Mouse (Mus musculus): ENCODE data around the gene Ccdc84. TPM values are rescaled to one million over a fixed set of nuclear protein-coding genes. Genes with fewer than 3 reads are reported as not detected.

The Ccdc84 gene
- 44.7 TPM for polyA plus RNA-seq (2017; shearing (Covaris generic))

DNA sequence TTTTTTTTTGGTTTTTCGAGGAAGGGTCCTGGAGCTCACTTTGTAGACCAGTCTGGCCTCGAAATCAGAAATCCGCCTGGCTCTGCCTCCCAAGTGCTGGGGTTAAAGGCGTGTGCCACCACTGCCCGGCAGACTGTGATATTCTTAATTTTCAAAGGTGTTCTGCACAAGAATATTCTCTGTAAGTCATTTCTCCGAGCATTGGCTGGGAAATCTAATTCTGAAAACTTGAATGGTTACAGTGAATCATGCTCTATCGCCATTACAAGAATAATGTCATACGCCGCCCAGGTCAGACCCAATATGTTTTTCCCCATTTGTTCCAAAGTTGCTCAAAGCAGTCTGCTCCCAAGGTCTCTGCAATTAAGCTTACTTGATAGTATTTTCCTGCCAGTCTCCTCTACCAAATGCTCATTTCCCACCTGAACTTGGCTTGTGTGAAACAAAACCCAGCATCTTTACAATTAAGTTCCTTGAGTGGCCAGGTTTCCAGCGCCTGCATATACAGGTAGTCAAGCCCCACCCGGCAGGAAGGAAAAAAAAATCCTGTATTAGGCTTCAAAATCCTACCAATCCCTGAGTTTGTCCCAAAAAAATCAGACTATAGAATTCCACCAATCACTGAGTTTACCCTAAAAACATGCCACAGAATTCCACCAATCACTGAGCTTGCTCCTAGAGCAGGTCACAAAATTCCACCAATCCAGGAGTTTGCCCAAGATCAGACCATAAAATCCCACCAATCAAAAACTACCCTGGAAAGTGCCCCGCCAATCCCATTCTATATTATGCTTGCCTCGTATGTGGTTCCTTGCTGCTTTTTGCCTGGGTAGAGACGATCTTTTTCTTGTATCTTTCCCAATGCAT, at the start of gene Ccdc84:
TSS of gene Ccdc84 (minus strand) at position 51 of the 867 bp plus-strand sequence.

DNA sequence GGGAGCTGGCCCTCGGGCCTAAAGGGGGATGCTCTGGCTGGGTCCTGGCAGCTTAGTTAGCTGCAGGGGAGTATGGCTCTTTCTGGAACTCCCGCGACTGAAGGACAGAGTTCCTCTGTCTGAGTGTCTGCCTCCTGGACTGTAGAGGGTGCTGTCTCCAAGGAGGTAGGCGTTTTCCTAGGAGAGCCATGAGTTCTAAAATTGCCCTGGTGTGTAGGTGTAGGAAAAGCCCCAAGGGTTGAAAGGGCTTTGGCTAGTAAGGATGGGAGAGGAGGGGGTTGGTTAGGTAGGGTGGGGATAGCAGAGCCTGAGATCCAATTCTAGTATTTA, 36.5 kb upstream of the Ccdc84 start, which contains the start of gene Upk2:
TSS of gene Upk2 (minus strand) at position 86 of the 330 bp plus-strand sequence.

DNA sequence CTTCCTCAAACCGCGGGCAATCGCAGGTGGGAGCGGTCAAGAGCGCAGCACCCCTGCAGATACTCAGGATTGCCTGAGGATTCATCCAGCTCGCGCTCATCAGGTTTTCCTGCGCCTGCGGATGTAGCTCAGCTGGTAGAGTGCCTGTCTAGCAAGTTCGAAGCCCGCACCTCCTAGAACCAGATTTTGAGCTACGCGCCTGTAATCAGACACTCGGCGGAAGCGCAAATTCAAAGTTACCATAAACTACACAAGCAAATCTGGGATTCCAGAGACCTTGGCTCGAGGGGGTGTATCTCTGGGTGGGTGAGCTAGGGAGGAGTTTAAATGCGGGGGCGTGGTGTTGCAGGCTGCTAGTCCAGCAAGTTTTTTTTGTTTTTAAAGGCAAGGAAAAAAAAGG, 22.6 kb upstream of the Ccdc84 start, which contains the start of gene Foxr1:
TSS of gene Foxr1 (minus strand) at position 176 of the 400 bp plus-strand sequence.

DNA sequence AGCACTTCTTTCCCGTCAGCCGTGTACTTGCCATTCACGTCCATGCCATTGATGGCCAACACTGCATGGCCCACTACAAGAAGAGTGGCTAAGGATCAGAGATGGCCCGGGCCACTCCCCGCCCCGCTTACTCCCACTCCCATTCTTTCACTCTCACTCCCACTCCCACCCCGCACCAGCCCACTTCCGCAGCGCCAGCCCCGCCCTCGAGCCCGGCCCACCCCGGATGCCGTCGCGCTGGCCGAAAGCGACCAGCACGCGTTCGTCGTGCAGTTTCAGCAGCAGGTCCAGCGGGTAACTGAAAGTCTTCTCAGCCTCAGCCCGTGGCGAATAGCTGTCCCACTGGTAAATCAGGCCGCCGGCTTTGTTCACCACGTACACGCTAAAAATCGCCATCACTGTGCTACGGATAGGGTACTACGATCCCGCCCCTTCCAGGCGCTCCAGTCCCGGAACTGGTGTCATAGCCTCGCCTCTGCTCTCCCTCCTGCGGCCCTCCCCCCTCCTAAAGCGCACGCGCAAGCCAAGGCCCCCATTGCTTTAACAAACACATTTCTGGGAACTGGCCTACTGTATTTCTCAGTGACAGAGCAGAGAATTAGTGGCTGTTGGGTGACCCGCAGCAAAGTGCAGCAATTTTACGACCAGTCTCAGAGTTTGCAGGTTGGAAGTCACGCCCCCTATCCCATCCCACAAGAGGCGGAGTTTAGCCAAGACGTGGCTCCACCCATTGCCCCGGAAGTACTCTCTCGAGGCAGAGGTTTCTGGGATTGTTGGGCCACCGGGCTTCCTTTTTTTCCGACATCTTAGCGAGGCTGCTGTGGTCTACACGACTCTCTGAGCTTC, 11.2 kb downstream of the Ccdc84 start, which contains the start of the genes Rps25 and Trappc4:
TSS of gene Rps25 (plus strand) at position 234 of the 846 bp plus-strand sequence.
TSS of gene Trappc4 (minus strand) at position 695 of the 846 bp plus-strand sequence.

DNA sequence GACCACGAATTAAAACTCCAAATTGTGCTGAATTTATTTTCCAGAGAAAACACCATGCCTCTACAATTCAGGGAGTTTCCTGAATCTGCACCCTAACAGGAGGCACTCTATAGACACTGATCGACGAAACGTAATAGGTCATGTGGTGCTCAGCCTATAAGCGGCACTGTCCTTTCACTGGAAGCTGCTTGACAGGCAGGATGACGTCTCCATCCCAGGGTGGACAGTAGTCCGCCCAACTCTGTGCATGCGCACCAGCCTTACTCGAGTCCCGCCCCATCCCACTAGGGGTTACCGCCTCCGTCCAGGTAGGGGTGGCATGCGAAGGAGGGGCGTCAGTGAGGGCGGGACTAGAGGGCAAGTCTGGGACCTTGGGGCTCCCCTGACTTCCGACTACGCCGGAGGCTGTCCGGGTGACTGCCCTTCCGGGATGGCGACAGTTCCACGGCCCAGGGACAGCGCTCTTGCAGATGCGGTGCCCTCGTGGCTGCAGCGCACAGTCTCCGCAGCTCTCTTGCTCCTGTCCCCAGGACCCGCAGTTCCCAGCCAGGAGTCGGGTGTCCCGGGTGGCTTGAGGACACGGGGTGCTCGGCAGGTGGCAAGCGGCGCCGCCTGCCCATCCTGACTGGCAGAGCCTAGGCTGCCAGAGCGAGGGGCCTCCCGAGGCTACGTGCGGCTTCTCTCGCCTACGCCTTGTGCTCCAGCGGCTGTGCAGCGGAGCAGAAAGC, 21.5 kb downstream of the Ccdc84 start, which contains the start of gene Slc37a4:
TSS of gene Slc37a4 (plus strand) at position 169 of the 728 bp plus-strand sequence.

DNA sequence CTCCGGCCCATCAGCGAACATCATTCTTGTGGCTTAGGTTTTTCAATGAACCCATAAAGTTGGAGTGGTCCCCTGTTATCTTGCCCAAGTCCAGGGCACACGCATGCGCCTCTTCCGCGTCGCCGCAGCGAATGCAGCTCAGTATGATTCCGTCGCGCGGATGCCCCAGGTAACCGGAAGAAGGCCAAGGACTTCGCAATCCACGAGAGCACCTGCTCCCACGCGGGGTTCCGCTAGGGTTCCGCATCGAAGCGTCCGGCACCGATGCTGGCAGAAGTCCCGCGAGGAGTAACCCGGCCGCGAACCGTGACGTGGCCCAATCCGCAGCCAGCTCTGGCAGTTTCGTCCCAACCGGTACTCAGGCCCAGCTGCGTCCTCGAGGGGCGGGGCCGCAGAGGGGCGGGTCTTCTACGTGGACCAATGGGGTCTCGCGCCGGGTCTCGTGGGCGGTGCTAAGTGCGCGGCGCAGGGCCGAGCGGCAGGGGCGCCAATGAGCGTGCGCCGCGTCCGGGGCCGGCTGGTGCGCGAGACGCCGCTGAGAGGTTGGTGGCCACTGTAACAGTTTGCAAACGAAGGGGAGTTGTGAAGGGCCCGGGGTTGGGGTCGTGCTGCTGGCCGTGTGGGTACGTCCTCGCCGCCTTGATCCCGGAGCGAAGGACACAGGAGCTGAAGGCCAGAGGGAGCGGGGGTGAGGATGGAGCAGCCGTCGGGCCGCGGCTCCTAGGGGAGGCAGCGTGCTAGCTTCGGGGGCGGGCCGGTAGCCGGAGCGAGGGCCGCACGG, 39.1 kb downstream of the Ccdc84 start, which contains the start of gene Hyou1:
TSS of gene Hyou1 (plus strand) at position 437 of the 781 bp plus-strand sequence.

DNA sequence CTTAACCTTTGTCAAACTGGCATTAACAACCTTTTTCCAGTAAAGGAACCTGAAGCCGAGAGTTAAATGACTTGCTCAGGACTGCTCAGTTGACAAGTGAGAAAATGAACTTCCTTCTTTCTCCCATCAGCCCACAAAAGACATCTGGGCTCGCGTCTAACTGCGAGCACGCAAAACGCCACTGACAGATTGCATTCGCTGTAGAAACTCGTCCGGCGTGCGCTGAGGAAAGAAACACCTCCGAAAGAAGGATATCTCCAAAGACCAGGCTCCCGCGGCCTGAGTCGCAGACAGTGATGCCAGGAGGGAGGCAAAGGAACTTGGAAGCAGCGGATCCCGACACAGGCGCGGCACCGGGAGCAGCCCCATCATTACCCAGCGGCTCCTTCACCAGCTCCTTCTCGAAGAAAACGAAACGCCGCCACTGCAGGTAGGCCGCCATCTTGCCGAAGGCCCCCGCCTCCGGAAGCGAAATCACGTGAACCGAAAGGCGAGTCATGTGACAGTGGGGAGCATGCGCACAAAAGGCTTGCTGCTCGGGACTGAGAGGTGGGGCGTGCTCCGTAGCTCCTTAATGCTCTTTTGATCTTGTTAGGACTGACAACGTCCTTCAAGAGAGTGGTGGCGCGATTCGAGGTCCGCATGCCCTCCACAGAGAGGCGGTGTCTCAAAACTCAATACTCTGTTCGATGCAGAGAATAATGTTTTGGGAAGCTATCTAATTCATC, 57.0 kb downstream of the Ccdc84 start, which contains the start of gene Vps11:
TSS of gene Vps11 (minus strand) at position 481 of the 728 bp plus-strand sequence.

Other genes with a start within 250 kb of the Ccdc84 start
- gene Cbl, start 184.5 kb downstream of the Ccdc84 start, polyA plus RNA-seq (2017; shearing (Covaris generic)): 41.9 TPM
- not detected for gene Ccdc153, start 177.9 kb downstream of the Ccdc84 start, polyA plus RNA-seq (2017; shearing (Covaris generic))
- gene Pdzd3, start 167.1 kb downstream of the Ccdc84 start, polyA plus RNA-seq (2017; shearing (Covaris generic)): 0.29 TPM
- 5.8 TPM for gene Nlrx1, start 150.0 kb downstream of the Ccdc84 start, polyA plus RNA-seq (2017; shearing (Covaris generic))
- not detected for gene Abcg4, start 130.0 kb downstream of the Ccdc84 start, polyA plus RNA-seq (2017; shearing (Covaris generic))
- 41.8 TPM for gene Hinfp, start 112.9 kb downstream of the Ccdc84 start, polyA plus RNA-seq (2017; shearing (Covaris generic))
- 17.8 TPM for gene C2cd2l, start 98.3 kb downstream of the Ccdc84 start, polyA plus RNA-seq (2017; shearing (Covaris generic))
- 10.2 TPM for gene Dpagt1, start 92.5 kb downstream of the Ccdc84 start, polyA plus RNA-seq (2017; shearing (Covaris generic))
- 51.5 TPM for gene H2afx, start 83.9 kb downstream of the Ccdc84 start, polyA plus RNA-seq (2017; shearing (Covaris generic))
- 16.5 TPM for gene Hmbs, start 74.3 kb downstream of the Ccdc84 start, polyA plus RNA-seq (2017; shearing (Covaris generic))
- gene Vps11, start 56.9 kb downstream of the Ccdc84 start, polyA plus RNA-seq (2017; shearing (Covaris generic)): 60.2 TPM
- 16.7 TPM for gene Hyou1, start 39.1 kb downstream of the Ccdc84 start, polyA plus RNA-seq (2017; shearing (Covaris generic))
- 12.4 TPM for gene Slc37a4, start 21.7 kb downstream of the Ccdc84 start, polyA plus RNA-seq (2017; shearing (Covaris generic))
- 1,991 TPM for gene Rps25, start 11.4 kb downstream of the Ccdc84 start, polyA plus RNA-seq (2017; shearing (Covaris generic))
- gene Trappc4, start 11.0 kb downstream of the Ccdc84 start, polyA plus RNA-seq (2017; shearing (Covaris generic)): 84.5 TPM
- gene Foxr1, start 22.6 kb upstream of the Ccdc84 start, polyA plus RNA-seq (2017; shearing (Covaris generic)): 0.64 TPM
- not detected for gene Upk2, start 36.4 kb upstream of the Ccdc84 start, polyA plus RNA-seq (2017; shearing (Covaris generic))
- gene Bcl9l, start 64.3 kb upstream of the Ccdc84 start, polyA plus RNA-seq (2017; shearing (Covaris generic)): 22.4 TPM
- 125 TPM for gene Cxcr5, start 143.3 kb upstream of the Ccdc84 start, polyA plus RNA-seq (2017; shearing (Covaris generic))
- 71.9 TPM for gene Ddx6, start 186.3 kb upstream of the Ccdc84 start, polyA plus RNA-seq (2017; shearing (Covaris generic))